Mouse (Mus musculus) retina, postnatal 1 day (tissue): ENCODE measurements around the gene Gngt2.

Source experiments
- DNase-seq: peaks from one replicate; pipeline ENCODE4 v3.0.0-alpha.2; 2012

Gngt2 gene

GRCm38 (mm10) chr11:95837059-95837458 lies at the start of gene Gngt2:
Gngt2 (plus strand) TSS chr11:95837216.
- peak; percentile 44 for DNase-seq

- no peak for DNase-seq
These were observed 47.5 kb upstream of the Gngt2 start for GRCm38 (mm10) chr11:95789451-95789891.

- DNase-seq, result no peak
These were observed 45.2 kb upstream of the Gngt2 start for GRCm38 (mm10) chr11:95791787-95792186.

DNA sequence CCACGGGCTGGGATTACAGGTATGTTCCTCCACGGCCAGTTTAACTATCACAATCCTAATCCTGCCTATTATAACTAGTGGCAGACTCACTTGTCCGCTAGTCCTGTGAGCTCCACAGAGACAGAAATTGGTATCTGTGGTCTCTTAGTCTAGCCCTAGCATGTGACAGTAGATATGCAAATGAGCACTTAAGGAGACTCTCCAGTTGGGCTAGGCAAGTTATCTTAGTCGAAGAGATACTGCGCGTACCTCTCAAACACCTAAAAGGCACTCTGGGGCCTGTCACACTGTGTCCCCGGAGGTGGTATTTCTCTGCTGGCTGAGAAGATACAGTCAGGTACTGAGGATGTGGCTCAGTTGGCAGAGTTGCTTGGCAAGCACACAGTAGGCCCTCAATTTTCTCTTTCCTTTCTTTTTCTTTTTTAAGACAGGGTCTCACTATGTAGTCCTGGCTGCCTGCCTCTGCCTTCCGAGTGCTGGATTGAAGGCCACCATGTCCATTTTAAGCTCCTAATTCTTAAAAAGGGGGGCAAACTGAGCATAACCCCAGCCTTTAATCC lies 44.0 kb upstream of the Gngt2 start:
- DNase-seq, result no peak

GRCm38 (mm10) chr11:95794201-95794600 lies 42.8 kb upstream of the Gngt2 start:
- DNase-seq, result no peak

GRCm38 (mm10) chr11:95795582-95795981 lies 41.4 kb upstream of the Gngt2 start:
- DNase-seq, result no peak

DNA sequence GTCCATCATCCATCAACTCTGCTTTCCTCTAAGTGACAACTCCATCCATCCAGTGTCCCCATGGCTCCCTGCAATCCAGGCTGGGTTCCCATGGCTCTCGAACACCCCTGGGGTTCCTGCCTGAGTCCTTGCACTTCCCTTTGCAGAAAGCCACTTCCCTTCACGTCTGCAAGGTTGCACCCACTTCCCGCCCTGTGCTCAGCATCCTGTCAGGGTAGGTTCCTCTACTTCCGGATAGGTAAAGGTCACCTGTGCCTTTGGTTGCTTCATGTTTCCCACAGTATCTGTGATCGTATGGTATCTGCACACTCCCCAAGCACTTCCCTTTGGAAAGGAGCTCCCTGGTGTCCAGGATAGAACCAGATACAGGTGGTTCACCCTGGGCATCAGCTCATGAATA lies 32.0 kb upstream of the Gngt2 start:
- DNase-seq, result no peak

DNA sequence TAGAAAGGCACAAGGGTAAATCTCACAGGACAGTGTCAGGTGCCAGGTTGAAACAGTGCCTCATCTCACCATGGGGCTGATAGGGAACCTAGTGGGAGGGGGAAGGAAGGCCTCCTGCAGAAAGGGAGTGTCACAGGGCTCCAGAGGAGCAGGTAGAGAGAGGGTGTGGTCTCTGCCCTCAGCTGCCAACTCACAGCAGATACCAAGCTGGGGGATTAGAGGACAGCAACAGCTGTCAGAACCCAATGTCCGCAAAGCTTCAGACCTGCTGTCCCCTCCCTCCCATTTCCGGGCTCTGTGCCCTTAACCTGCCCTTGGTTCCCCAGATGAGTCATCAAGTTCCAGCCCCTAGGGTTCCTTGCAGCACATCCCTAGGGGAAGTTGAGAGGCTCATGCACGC lies 31.5 kb upstream of the Gngt2 start:
- no peak for DNase-seq

DNA sequence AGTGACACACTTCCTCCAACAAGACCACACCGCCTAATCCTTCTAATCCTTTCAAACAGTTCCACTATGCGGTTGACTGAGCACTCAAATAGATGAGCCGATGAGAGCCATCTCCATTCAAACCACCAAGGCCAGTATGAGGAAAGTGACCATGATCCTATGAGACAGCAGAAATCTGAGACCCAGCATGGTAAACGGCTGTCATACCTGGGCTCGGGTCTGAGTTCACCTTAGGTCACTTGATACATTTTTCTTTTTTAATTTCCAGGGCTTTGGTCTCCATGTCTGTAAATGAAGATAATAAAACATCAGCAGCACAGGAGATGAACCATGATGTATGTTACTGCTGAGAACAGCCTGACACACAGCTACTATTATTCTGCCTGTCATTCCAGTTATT lies 29.1 kb upstream of the Gngt2 start:
- DNase-seq, result no peak

GRCm38 (mm10) chr11:95808448-95809011 lies 28.5 kb upstream of the Gngt2 start:
- no peak for DNase-seq

DNA sequence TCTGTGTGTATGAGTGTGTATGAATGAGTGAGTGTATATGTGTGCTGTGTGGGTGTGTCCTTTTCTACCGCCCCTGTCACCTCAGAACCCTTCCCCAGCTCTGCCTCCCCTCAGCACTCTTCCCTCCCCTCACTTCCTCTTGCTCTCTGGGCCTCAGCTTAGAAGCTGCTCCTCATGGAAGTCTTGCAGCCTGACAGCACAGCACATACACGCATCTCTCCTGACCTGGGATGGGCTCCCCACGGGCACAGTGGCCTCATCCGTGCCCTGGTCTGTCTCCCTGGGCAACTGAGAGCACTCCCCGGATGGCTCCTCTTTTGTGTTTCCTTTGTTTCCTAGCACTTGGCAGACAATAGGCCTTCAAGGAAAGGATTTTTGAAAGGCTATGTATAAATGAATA lies 27.4 kb upstream of the Gngt2 start:
- DNase-seq, result no peak

GRCm38 (mm10) chr11:95810828-95811227 lies 26.2 kb upstream of the Gngt2 start:
- DNase-seq, result no peak

DNA sequence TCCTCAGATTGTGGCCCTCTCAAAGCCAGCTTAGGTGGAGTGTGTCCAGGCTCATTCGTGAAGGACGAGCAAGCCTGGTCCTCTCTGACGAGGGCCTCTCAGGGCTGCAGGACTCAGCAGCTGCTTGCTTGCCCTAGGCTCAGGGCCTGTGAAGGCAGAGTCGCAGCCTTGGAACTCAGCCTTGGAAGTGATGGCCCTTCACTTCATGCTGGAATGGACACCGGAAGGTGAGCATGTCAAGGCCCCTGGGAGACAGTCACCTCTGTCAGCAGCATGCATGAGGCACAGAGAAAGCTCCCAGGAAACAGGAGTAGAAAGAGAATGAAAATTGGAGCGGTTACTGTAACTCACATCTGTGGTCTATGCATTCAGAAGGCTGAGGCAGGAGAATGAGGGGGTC lies 25.3 kb upstream of the Gngt2 start:
- no peak for DNase-seq

DNA sequence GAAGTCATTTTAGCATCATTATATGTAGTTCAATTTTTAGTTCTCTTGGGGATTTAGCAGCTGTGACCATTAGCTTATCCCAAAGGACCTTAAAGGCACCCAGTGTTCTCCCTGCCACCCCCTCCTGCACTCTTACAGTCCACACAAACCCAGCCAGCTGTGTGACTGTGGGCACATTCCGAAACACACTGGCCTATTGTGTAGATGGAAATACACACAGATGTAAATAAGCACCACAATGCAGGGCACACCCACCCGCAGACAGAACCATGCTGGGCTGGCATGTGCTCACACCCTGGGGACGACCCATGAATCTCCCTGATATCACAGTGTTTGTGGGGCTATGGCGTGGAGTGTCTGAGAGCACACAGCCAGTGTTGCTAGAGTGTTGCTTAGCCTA lies 24.8 kb upstream of the Gngt2 start:
- no peak for DNase-seq

DNA sequence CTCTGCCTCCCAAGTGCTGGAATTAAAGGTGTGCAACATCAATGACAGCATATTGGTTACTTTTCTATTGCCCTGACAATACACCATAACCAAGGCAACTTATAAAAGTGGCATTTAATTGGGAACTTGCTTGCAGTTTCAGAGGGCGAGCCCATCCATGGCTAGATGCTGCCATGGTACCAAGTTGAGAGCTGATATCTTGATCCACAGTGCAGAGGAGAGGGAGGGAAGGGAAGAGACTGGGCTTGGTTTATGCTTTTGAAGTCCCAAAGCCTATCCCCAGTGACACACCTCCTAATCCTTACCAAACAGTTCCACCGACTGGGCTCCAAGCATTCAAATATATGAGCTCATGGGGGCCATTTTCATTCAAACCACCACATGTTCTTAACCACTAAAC lies 22.9 kb upstream of the Gngt2 start:
- no peak for DNase-seq

DNA sequence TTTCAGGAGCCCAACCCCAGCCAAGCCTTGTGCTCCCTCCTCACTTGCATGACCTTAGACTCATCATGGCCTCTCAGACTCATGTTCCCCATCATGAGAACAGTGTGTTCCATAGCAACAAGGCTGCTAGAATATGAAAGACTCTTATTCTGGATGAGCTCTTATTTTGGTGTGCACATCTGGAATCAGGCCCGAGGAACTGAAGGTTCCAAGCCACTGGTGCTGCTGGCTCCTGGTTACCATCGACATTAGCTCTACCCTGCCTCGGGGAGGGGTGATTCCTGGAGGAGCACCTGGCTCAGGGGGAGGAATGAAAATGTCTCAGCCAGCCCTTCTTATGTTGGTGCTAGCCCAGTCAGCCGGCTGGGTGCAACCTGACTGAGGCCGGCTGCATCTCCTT lies 22.2 kb upstream of the Gngt2 start:
- no peak for DNase-seq

- no peak for DNase-seq
These were observed 21.6 kb upstream of the Gngt2 start for GRCm38 (mm10) chr11:95815412-95815811.

GRCm38 (mm10) chr11:95819138-95819537 lies 17.9 kb upstream of the Gngt2 start:
- DNase-seq, result no peak

- DNase-seq, result no peak
These were observed 15.5 kb upstream of the Gngt2 start for GRCm38 (mm10) chr11:95821511-95821910.

- DNase-seq, result no peak
These were observed 14.6 kb upstream of the Gngt2 start for GRCm38 (mm10) chr11:95822437-95822836.

DNA sequence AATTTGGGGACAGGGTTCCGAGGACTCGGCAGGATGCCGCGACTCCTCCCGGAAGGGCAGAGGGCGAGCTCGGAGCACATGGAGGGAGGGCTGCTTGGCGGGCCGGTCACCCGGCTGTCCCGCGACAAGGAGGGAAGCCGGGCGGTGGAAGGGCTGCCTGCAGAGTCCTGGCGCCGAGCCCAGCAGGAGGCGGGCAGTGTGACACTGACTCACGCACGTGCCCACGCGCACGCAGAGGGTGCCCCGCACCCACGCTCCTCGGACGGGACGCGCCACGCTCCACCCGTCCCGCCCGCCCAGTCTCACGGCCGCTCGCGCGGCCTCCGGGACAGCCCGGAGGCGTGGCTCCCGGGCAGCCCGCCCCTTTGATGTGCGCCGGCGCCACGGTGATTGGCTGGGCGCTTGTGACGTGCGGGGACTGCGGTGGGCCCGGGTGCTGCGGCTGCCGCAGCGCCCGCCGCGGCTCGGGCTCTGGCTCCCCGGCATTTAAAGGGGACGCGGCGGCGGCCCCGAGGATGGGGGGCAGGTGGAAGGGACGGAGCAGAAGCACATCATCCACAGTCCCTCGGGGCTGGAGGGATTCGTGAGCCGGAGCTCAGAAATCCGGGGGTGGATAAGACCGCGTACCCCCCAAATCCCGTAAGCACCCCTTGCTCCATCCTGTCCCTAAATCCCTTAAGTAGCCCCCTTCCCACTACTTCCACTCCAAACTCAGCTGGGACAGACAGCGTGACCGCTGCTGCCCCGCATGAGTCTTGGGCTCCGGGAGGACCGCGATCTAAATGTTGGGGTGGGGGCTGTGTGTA lies 12.7 kb upstream of the Gngt2 start, which contains the start of gene Phospho1:
TSS of gene Phospho1 (plus strand) at position 429 of the 806 bp plus-strand sequence.
- DNase-seq, result peak; percentile 95

DNA sequence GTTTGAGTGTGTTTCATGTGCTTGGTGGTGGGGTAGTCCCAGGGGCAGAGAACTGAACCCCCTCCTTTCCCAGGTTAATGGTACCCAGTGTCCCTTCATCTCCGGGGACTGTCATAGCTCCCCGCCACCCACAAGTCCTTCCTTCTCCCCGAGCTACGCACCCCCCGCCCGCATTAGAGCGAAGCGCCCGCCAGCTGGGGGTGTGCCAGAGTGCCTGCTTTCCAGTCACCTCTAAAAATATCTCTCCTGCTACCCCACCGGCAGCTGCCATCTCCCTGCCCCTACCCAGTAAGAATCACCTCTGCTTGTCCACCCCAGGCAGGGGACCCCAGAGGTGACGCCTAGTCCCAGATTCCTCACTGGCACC lies 12.2 kb upstream of the Gngt2 start:
- DNase-seq, result peak; percentile 12

GRCm38 (mm10) chr11:95825625-95826024 lies 11.4 kb upstream of the Gngt2 start:
- no peak for DNase-seq
